Mouse (Mus musculus): ENCODE measurements around the gene Map7.
A peak's percentile ranks its signal among the peaks of the same experiment; 100 is the strongest.

Gene Map7

DNA sequence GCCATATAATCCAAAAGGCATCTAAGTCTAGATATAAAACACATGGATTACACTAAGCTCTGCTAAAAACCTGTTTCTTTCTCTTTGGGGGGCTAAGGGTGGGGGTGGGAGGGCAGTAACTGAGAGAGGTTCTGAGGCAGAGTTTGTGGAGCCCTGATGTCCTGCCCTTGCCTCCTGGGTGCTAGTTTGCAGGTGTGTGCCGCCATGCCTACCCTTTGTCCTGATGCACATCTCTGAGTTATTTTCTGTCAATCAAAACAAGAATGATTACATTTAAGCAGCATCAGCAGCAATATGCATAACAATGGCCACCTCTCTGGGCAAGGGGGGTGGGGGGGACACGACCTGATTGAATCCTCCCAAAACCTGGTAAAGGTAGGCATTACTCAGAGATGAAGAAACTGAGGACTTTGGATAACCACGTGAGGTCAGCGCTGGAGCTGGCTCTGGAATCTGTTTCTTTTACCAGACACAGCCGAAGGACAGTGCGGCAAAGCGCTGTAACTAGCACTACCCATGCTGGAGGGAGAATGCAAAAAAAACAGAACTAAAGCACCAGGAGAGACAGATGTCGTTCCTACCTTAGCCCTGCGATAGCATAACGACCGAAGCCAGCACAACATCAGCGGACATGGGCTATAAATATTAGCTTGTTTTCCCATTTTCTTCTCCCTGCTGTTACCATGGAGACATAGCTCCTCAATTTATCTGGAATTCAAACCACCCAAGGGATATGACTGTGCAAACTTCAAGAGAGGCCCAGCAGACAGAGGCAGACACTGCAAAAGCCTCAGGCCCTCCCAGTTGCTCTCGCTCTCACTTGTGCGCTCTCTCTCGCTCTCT lies 137.9 kb downstream of the Map7 start:
- DNase-seq (ENCODE audit: low read depth, low spot score): peak; percentile 34

GRCm38 (mm10) chr10:20287369-20287768 lies 139.1 kb downstream of the Map7 start:
- no peak for DNase-seq (ENCODE audit: low read depth, low spot score)

DNA sequence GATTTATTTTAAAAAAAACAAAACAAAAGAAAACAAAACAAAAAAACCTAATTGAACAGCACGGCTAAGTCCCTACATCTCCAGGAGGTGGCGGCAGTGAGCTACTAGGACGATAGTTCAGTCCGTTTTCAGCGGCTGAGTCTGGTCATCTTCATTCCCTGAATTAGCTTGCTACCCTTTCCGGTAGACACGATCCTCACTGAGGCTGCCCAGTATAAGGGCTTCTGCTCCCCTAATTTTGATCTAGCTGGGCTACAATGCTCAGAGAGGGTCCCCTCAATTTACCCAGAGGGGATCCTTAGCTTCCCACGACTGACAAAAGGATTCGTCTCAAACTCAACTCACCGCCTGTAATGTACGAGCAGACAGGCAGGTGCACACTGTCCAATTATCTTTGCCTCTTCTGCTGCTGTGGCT lies 142.2 kb downstream of the Map7 start:
- DNase-seq (ENCODE audit: low read depth, low spot score): no peak

DNA sequence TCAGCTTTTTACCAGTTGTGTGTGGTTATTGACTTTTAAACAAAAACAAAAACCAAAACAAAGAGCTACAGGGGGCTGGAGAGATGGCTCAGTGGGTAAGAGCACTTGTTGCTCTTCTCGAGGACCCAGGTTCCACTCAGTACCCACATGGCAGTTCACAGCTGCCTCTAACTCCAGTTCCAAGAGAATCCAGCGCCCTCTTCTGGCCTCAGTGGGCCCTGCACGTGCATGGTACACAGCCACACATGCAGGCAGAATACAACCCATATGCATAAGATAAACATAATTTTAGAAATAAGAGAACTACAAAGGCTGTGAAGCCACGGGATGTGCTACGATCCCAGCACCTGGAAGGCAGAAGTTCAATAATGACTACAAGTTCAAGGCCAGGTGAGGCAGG lies 147.7 kb downstream of the Map7 start:
- no peak for DNase-seq (ENCODE audit: low read depth, low spot score)

DNA sequence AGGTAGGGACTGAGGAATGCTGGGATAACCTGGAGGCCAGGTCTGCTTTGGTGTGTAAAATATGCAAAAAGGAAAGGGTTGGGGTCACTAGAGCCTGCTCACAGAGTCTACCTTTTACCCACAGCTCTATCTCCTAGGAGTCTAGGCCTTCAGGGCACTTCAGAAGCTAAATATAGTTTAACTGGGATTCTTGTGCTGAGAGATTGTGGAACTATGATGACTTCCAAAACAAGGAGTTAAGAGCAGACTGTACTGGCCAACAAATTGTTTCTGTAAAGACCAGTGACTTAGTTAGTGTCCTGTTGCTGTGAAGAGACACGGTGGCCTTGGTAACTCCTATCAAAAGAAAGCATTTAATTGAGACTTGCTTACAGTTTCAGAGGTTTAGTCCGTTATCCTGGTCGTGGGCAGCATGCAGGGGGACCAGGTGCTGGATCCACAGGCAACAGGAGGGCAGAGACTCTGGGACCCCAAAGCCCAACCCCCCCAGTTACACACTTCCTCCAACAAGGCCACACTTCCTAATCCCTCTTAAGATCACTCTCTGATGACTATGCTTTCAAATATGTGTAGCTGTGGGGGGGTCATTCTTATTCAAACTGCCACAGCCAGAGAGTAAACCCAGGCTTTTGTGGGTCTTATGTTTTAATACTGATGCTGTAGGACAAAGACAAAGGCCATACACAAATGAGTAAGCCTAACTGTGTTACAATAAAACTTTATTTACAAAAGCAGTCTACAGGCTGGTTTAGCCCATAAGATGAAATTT lies 150.1 kb downstream of the Map7 start:
- DNase-seq (ENCODE audit: low read depth, low spot score): no peak

DNA sequence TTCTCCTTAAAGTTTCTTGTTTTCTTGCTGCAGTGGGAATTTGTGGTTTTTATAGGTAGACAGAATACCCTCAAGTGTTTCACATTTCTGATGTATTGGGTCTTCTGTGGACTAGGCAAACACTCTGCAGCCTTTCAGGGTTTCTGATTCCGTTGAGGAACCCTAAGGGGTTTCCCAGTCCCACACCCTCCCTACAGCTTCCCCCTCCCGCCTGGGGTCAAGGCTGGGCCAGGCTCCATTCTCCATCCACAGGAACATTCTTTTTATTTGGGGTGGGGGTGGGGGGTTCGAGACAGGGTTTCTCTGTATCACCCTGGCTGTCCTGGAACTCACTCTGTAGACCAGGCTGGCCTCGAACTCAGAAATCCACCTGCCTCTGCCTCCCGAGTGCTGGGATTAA lies 150.8 kb downstream of the Map7 start:
- no peak for DNase-seq (ENCODE audit: low read depth, low spot score)

DNA sequence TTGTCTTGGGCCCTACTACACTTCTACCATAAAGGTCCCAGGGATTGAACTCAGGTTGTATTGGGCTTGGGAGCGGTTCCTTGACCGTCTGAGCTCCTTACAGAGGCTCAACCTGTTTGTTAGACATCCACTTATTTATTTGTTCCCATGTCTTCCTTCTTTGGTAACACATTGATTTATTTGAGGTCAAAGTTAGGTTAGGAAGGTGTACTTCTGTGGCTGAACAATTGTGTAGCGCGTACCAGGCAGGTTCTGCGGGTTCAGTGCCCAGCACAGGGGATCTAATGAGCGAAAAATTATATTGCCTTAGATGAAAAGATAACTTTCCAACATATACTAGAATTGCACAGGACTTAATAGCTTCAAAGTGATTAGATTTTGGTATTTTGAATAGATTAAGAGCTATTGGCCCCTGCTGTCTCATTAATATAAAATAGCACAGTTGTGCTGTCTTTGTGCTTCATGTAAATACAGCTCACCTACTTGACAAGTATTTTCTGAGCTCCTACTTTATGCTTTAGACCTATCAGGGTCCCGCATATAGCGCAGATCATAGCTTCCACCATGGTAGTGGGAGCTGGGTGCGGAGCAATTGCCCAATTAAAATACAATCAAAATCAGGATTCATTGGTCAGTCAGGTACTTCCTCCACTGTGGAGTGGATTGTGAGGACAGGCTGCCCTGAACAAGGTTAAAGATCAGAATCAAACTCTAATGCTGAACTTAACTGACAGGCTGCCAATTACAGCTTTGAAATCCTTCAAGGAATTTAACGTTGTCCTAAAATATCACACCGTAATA lies 162.9 kb downstream of the Map7 start:
- DNase-seq (ENCODE audit: low read depth, low spot score): no peak

DNA sequence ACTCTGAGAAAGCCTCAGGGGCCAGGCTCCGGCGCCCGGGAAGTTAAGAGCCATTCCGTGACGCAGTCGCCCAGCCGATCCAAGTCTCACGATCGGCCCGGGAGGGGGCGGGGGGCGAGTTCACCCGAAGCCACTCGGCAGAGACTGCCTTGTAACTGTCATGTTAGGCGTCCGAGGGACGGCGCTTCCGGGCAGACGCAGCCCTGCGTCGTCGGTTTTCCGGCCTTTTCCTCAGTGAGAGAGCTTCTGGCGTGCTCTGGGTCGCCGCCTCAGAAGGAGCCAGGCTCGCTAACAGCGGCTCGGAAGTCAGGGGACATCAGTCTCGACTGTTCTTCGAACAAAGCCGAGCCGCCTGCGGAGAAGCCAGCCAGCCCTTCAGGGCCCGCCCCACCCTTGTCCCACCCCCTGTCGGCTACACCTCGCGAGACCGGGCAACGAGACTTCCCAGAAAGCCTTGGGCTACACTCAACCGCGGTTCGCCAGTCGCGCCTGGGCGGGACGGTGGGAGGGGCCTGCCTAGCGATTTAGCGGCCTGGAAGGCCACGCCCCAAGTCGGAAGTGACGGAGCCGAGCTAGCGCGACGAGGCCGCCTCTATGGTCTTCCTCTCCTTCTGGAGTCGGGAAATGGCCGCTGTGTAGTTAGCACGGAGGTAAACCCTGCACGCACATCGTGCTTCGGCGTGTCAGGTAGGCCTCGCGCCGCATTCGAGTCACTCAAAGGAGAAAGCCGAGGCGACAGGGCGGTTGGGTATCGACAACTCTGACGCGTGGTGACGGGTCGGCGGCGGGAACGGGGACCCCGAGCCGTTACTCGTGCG lies 163.9 kb downstream of the Map7 start, which contains the start of gene Bclaf1:
TSS of gene Bclaf1 (plus strand) at position 552 of the 818 bp plus-strand sequence.
- peak; percentile 98 for DNase-seq (ENCODE audit: low read depth, low spot score)

GRCm38 (mm10) chr10:20312736-20313301 lies 164.5 kb downstream of the Map7 start:
- DNase-seq (ENCODE audit: low read depth, low spot score): peak; percentile 71

DNA sequence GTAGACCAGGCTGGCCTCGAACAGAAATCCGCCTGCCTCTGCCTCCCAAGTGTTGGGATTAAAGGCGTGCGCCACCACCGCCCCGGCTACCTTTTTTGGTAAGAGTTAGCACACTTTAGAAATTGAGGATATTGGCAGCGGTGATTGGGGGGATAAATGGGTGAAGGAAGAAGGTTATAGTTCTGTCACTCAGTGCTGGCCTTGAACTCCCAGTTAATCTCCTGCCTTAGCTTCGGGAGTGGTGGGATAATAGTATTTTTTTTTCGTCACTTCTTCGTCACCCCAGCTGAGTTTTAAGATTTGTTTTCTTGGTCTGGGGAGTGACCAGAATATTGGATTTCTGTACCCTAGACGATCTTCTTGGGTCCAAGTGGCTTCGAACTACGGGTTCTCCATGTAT lies 165.2 kb downstream of the Map7 start:
- DNase-seq (ENCODE audit: low read depth, low spot score): no peak

DNA sequence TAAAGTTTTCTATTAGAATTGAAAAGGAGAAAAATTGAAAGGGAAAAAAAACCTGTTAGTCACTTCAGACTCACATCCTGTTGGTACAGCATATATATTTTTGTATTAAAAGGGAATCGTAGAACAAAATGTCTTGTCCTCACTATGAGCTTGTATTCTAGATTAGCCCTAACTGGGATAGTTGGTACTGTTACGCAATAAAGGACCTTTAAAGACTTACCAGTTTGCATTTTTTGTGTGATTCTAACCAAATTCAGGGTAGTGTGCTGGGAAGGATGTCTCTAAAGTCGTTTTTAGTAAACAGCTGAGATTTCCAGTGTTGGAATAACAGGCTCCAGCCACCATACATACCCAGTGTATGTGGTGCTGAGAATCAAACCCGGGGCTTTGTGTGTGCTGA lies 165.7 kb downstream of the Map7 start:
- no peak for DNase-seq (ENCODE audit: low read depth, low spot score)

- no peak for DNase-seq (ENCODE audit: low read depth, low spot score)
Observed at GRCm38 (mm10) chr10:20314797-20315196, 166.5 kb downstream of the Map7 start.

GRCm38 (mm10) chr10:20317466-20317865 lies 169.2 kb downstream of the Map7 start:
- DNase-seq (ENCODE audit: low read depth, low spot score): no peak

DNA sequence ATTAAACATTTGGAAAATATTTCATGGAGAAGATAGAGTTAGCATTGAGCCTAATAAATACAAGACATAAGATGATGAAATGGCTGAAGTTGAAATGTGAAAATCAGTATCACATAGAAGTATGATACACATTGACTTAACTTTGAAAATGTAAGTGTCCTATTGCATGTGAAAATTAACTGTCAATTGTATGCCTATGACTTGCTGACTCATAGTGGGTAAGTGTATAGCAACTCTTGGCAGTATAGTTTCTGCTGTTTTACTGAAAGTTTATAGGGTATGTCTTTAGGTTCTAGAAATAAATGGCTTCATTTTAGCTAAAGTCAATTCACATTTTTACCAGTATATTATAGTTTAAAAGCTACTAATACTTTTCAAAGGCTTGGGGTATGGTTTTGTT lies 178.0 kb downstream of the Map7 start:
- no peak for DNase-seq (ENCODE audit: low read depth, low spot score)
